Mouse (Mus musculus): Measurements from ENCODE around the gene Kidins220.

DNA sequence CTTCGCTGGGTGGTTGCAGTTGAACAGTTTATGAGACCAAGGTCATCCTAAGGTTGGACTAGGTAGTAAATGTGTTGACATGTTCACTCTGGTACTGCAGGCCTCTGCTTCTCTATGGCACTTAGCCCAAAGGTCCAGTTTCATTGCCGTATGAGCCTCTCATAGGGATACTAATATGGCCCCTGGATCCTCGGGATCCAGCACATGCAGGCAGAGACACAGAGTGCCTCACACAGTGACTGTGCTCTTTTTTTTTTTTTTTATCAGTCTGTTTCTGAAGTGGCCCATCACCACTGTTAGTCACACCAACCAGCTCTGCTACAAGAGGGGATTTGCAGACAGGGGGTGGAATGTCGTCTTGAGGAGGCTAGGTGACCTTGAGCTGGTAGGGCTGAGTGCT lies 98.6 kb downstream of the Kidins220 start:
- TF ChIP-seq CTCF (IDR thresholded peaks at IDR 0.05; ENCODE audit: extremely low read depth, insufficient read depth, low read length) (no peak), POLR2A (IDR thresholded peaks at IDR 0.05; ENCODE audit: extremely low read depth, insufficient read depth, low read length) (no peak)

Measured in cortical plate, adult 2 months (tissue).